Mouse (Mus musculus): Measurements from ENCODE around the gene B430305J03Rik.

GRCm38 (mm10) chr3:61363161-61363988, 2.4 kb downstream of the B430305J03Rik start:
- TF ChIP-seq CTCF (IDR thresholded peaks at IDR 0.05; ENCODE audit: borderline replicate concordance, extremely low read depth, insufficient read depth, insufficient read length), result no peak
- TF ChIP-seq POLR2A (IDR thresholded peaks at IDR 0.05; ENCODE audit: borderline replicate concordance, extremely low read depth, insufficient read depth, insufficient read length, poor library complexity, severe bottlenecking), result no peak

Measured in brain, embryonic 14.5 days (tissue).